Mouse (Mus musculus): ENCODE results near the gene Arhgap29. TPM values are rescaled to one million over a fixed set of nuclear protein-coding genes. Genes with fewer than 3 reads are reported as not detected.

Arhgap29 gene
- total and polyA plus RNA-seq, 2 experiments from 2014 or later: 12.6 to 34.6 TPM

DNA sequence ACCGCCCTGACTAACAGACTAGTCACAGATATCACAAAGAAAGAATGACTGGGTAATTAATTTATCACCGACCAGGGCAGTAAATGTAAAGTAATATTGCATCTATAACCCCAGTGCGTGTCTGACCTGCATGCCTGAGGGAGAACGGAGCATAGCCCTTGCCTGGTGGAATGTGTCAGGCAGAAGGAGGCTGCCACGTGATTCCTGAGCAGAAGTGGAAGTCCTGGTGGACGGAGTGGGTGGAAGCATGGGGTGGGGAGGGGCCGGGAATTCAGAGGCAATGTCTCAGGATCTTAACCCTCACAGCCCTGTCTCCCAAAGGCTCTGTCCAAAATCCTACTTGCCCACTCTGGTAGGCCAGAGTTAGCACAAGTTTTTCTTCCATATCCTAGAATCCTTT lies 95.1 kb downstream of the Arhgap29 start:
- ATAC-seq (ENCODE audit: low FRiP score) (no peak), DNase-seq (ENCODE audit: low spot score) (no peak)
- H3K4me3 ChIP-seq (ENCODE audit: low read depth, low read length): no peak overlapping the region
- H3K27ac ChIP-seq (ENCODE audit: low read depth, low read length): no peak overlapping the region
- 58% methylated on average over 7 of the region's 7 CpGs for WGBS
- peaks cover 27% of the 10 kb centered on the region for H3K27me3 ChIP-seq (ENCODE audit: insufficient read depth, low read length)
- H3K9me3 ChIP-seq (ENCODE audit: low read length): no peaks in the 10 kb centered on the region
- H3K9ac ChIP-seq (replicated peaks; ENCODE audit: low read length, poor library complexity, severe bottlenecking): no peak overlapping the region
- no peak overlapping the region for H3K4me2 ChIP-seq (ENCODE audit: low read depth, low read length, poor library complexity, severe bottlenecking)
- peaks cover 9% of the 10 kb centered on the region for H3K4me1 ChIP-seq (ENCODE audit: insufficient read depth, low read length)
- no peak for TF ChIP-seq CTCF (IDR thresholded peaks at IDR 0.05)
- no peaks in the 10 kb centered on the region for H3K36me3 ChIP-seq (ENCODE audit: insufficient read depth, low read length)

DNA sequence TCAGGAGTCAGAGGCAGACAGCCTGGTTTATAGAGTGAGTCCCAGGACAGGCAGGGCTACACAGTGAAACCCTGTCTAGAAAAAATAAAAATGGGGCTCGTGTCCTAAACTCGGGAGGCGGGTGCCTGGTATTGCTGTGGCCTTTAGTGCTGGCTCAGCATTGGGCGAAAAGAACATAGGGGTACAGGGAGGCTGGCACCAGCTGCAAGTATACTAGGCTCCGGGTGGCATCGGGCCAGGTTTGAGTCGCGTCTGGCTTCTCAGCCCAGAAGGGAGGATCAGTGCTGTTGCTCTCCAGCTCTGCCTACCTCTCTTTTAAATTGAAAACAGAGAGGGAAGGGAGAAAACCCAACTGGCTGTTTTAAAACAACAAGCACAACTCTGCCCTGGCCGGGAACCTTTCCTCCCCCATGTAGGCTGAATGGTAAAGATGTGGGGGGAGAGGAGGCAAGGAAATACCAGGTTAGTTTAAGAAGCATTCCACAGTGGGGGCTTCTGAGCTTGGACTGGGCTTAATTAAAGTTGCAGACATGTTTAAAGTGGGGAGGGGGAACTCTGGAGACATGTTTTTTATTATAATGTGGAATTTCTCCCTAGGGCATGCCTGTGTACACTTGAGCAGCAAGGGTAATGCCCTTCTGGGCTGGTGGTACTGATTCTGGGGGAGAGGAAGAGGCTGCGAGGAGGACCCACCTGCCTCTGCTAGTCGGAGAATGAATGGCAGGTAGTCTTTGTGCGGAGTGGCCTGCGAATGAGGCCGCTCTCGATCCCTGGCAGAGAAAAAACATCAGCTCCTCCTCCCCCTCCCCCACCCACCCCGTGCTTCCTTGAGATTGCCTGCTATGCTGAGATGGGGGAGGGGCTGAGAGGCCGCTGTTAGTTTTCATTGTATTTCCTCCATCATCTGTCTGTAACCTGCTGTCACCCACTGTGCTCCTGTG lies 95.8 kb downstream of the Arhgap29 start:
- no peaks in the 10 kb centered on the region for H3K9me3 ChIP-seq (ENCODE audit: low read length)
- no peaks in the 10 kb centered on the region for H3K36me3 ChIP-seq (ENCODE audit: insufficient read depth, low read length)
- 0 out of 2 replicates have a peak overlapping the region, but pooled peaks have one; percentile 9 for H3K4me2 ChIP-seq (ENCODE audit: low read depth, low read length, poor library complexity, severe bottlenecking)
- ATAC-seq (ENCODE audit: low FRiP score) (0 out of 2 replicates have a peak, but pooled peaks have one; percentile 17), DNase-seq (ENCODE audit: low spot score) (peak; percentile 78)
- no peak overlapping the region for H3K27ac ChIP-seq (ENCODE audit: low read depth, low read length)
- TF ChIP-seq CTCF (IDR thresholded peaks at IDR 0.05): no peak
- peaks cover 9% of the 10 kb centered on the region for H3K4me1 ChIP-seq (ENCODE audit: insufficient read depth, low read length)
- H3K4me3 ChIP-seq (ENCODE audit: low read depth, low read length): no peak overlapping the region
- H3K9ac ChIP-seq (replicated peaks; ENCODE audit: low read length, poor library complexity, severe bottlenecking): no peak overlapping the region
- peaks cover 20% of the 10 kb centered on the region for H3K27me3 ChIP-seq (ENCODE audit: insufficient read depth, low read length)
- WGBS: 18% methylated on average over 17 of the region's 17 CpGs

- Histone ChIP-seq H3K9ac (replicated peaks; ENCODE audit: low read length, poor library complexity, severe bottlenecking) (no peak overlapping the region), H3K27me3 (ENCODE audit: insufficient read depth, low read length) (peaks cover 20% of the 10 kb centered on the region; the same call in 1 of the 2 replicates), H3K4me2 (ENCODE audit: low read depth, low read length, poor library complexity, severe bottlenecking) (no peak overlapping the region), H3K4me3 (ENCODE audit: low read depth, low read length) (no peak overlapping the region), H3K27ac (ENCODE audit: low read depth, low read length) (no peak overlapping the region), H3K4me1 (ENCODE audit: insufficient read depth, low read length) (peaks cover 9% of the 10 kb centered on the region), H3K36me3 (ENCODE audit: insufficient read depth, low read length) (no peaks in the 10 kb centered on the region), H3K9me3 (ENCODE audit: low read length) (no peaks in the 10 kb centered on the region)
- DNase-seq (ENCODE audit: low spot score) (no peak), ATAC-seq (ENCODE audit: low FRiP score) (no peak)
- 53% methylated on average over 6 of the region's 6 CpGs for WGBS
- no peak for TF ChIP-seq CTCF (IDR thresholded peaks at IDR 0.05)
Measured at GRCm38 (mm10) chr3:122049158-122049557, 96.8 kb downstream of the Arhgap29 start.

- Histone ChIP-seq H3K4me3 (ENCODE audit: low read depth, low read length) (no peak overlapping the region), H3K27me3 (ENCODE audit: insufficient read depth, low read length) (no peaks in the 10 kb centered on the region; the same call in 1 of the 2 replicates), H3K9me3 (ENCODE audit: low read length) (no peaks in the 10 kb centered on the region), H3K4me1 (ENCODE audit: insufficient read depth, low read length) (no peaks in the 10 kb centered on the region), H3K4me2 (ENCODE audit: low read depth, low read length, poor library complexity, severe bottlenecking) (no peak overlapping the region), H3K27ac (ENCODE audit: low read depth, low read length) (no peak overlapping the region), H3K9ac (replicated peaks; ENCODE audit: low read length, poor library complexity, severe bottlenecking) (no peak overlapping the region), H3K36me3 (ENCODE audit: insufficient read depth, low read length) (no peaks in the 10 kb centered on the region)
- WGBS: 66% methylated on average over 9 of the region's 9 CpGs
- no peak for TF ChIP-seq CTCF (IDR thresholded peaks at IDR 0.05)
- ATAC-seq (ENCODE audit: low FRiP score) (no peak), DNase-seq (ENCODE audit: low spot score) (no peak)
Measured at GRCm38 (mm10) chr3:122058439-122059198, 106.3 kb downstream of the Arhgap29 start.

GRCm38 (mm10) chr3:122062586-122062985 lies 110.2 kb downstream of the Arhgap29 start:
- H3K27ac ChIP-seq (ENCODE audit: low read depth, low read length): no peak overlapping the region
- H3K27me3 ChIP-seq (ENCODE audit: insufficient read depth, low read length): no peaks in the 10 kb centered on the region
- no peak overlapping the region for H3K9ac ChIP-seq (replicated peaks; ENCODE audit: low read length, poor library complexity, severe bottlenecking)
- DNase-seq (ENCODE audit: low spot score) (no peak), ATAC-seq (ENCODE audit: low FRiP score) (no peak)
- no peaks in the 10 kb centered on the region for H3K9me3 ChIP-seq (ENCODE audit: low read length)
- WGBS: 90% methylated on average over 10 of the region's 10 CpGs
- H3K4me1 ChIP-seq (ENCODE audit: insufficient read depth, low read length): no peaks in the 10 kb centered on the region
- no peak overlapping the region for H3K4me2 ChIP-seq (ENCODE audit: low read depth, low read length, poor library complexity, severe bottlenecking)
- no peak for TF ChIP-seq CTCF (IDR thresholded peaks at IDR 0.05)
- H3K4me3 ChIP-seq (ENCODE audit: low read depth, low read length): no peak overlapping the region
- H3K36me3 ChIP-seq (ENCODE audit: insufficient read depth, low read length): no peaks in the 10 kb centered on the region
